Mouse (Mus musculus) left cerebral cortex, adult 11 months (tissue): ENCODE data around the gene Cacna1g.
"Not testable (repeated sequence)": the region's sequence is repeated elsewhere in the genome, so short reads cannot be mapped to it uniquely, and the experiment has no call there.

Experiments used
- DNase-seq: peaks from one replicate; pipeline ENCODE4 v3.0.0; 2022; ENCODE audit warnings: low spot score

Cacna1g gene

GRCm38 (mm10) chr11:94403757-94404156 lies 70.2 kb downstream of the Cacna1g start:
- DNase-seq: no peak

- DNase-seq: no peak
Observed at GRCm38 (mm10) chr11:94402731-94403130, 71.3 kb downstream of the Cacna1g start.

DNA sequence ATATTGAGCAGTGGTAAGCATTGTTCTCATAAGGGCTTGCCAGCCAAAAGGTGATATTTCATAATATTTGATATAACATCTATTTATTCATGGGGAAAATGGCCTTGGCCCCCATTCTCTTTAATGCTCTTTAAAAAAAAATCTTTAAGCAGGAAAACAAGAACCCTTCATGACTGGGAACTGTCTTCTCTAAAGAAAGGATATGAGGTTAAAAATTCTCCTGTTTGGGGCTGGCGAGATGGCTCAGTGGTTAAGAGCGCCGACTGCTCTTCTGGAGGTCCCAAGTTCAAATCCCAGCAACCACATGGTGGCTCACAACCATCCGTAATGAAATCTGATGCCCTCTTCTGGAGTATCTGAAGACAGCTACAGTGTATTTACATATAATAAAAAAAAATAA lies 72.0 kb downstream of the Cacna1g start:
- DNase-seq: not testable (repeated sequence)

- DNase-seq: no peak
Observed at GRCm38 (mm10) chr11:94400996-94401395, 73.0 kb downstream of the Cacna1g start.

- DNase-seq: no peak
Observed at GRCm38 (mm10) chr11:94394107-94394506, 79.9 kb downstream of the Cacna1g start.

DNA sequence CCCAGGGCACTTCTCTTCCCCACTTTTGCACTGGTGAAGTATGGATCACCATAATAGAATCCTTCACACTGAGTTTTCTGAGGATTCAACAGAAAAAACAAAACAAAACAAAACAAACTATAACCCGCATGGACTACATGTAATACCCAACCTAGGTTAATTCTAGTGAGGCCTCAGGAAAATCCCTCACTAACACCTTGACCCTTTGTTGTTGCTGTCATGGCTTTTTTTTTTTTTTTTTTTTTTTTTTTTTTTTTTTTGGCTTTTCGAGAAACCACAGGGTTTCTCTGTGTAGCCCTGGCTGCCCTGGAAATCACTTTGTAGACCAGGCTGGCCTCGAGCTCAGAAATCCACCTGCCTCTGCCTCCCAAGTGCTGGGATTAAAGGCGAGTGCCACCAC lies 80.5 kb downstream of the Cacna1g start:
- not testable (repeated sequence) for DNase-seq

- DNase-seq: no peak
Observed at GRCm38 (mm10) chr11:94392672-94393109, 81.3 kb downstream of the Cacna1g start, which contains the start of gene Abcc3. TSS of gene Abcc3 (minus strand) at chr11:94392997.

GRCm38 (mm10) chr11:94391661-94392060 lies 82.3 kb downstream of the Cacna1g start:
- no peak for DNase-seq

DNA sequence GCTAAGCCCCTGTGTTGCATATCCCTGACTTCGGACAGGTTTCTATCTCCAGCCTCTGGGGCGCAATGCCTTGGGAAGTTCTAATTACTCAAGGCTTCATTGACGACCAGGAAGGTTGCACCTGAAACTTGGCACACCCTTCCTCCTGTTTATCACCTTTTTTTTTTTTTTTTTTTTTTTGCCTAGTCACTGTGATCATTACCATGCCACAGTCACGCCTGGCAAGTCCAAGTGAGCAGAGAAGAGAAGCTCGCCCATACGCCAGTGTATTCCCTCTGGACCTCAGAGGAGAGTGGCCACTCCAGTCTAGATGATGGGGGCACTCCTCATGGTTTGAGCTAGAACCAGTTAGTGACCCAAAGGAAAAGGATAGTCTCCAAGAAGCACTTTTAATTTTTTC lies 83.2 kb downstream of the Cacna1g start:
- no peak for DNase-seq

GRCm38 (mm10) chr11:94389724-94390396 lies 84.1 kb downstream of the Cacna1g start:
- DNase-seq: no peak

DNA sequence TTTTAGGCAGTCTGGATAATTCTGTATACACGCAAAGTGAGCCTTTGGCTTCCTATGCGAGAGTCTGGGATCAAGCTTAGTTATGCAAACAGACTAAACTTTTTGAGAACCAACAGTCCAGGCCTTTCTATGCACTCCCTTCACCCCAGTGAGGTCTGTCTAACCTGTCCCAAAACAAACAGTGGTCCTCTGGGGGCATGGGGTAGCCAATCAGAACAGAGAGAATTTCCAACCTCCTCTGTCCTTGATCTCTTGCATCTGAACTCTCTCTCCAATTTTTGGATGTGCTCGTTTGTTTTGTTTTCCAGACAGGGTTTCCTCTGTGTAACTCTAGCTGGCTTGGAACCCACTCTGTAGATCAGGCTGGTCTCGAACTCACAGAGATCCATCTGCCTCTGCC lies 85.0 kb downstream of the Cacna1g start:
- no peak for DNase-seq

DNA sequence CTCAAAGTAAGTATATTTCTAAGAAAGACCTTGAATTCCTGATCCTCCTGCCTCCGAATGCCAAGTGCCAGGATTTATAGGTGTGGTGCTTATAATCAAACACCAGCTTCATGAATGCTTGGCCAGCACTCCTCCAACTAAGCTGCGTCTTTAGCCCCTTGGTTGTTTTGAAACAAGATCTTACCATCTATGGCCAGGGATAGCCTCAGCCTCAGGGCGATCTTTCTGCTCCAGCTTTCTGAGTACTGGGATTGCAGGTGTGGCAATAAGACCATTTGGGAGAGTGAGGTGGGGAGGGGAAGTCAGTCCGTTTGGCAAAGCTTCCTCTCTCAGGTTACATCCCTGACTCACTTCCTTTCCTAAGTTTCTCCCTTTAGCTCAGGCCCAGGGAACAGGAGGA lies 86.2 kb downstream of the Cacna1g start:
- DNase-seq: no peak

GRCm38 (mm10) chr11:94385977-94386771 lies 87.8 kb downstream of the Cacna1g start:
- DNase-seq: no peak

GRCm38 (mm10) chr11:94379736-94380135 lies 94.3 kb downstream of the Cacna1g start:
- no peak for DNase-seq

GRCm38 (mm10) chr11:94379061-94379460 lies 94.9 kb downstream of the Cacna1g start:
- DNase-seq: no peak

DNA sequence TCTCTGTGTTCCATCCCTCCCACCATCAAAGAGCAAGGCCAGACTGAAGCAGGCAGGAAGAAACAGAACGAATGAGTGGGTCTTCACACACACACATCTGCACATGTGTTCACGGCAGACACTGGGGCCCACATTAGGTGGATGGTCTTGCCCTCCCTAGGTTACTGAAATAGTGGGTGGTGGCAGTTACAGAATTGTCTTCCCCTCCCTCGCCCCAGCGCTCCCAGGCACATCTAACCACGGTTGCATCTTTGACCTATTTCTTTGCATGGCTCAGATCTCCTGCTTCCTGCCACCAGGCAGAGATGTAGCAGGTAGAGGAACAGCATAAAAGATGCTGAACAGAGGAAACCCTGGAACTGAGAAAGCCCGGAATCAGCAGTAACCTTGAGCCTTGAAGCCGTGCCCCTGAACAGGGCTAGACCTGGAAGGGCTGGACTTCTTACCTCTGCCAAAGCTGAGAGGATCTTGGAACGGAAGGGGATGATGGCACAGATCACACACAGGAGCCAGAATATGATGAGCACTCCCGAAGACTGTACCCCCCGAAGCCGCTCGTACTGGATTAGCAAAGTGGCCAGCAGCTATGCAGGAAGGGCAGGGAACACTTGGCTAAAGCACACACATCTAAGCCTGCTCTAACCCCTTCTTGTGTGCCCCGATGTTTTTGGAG lies 99.6 kb downstream of the Cacna1g start:
- no peak for DNase-seq

DNA sequence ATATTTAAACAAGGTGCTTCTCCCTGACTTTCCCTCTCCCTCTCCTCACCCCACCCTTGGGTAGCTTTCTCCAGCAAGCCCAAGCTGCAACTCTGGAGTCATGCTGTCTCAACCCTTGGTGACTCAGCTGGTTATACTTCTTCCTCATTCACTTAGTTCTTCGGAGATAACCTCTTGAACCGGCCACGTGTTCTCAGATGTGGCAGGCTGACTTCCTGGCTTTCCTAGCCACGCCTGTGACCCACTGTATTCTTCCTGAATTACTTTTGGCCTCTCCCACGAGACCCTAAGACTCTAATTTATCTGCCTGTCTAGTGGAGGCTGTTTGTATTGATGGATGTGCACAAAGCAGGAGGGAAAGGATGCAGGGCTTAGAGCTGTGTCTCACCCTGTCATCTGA lies 103.2 kb downstream of the Cacna1g start:
- DNase-seq: no peak

- no peak for DNase-seq
Observed at GRCm38 (mm10) chr11:94369981-94370380, 104.0 kb downstream of the Cacna1g start.

DNA sequence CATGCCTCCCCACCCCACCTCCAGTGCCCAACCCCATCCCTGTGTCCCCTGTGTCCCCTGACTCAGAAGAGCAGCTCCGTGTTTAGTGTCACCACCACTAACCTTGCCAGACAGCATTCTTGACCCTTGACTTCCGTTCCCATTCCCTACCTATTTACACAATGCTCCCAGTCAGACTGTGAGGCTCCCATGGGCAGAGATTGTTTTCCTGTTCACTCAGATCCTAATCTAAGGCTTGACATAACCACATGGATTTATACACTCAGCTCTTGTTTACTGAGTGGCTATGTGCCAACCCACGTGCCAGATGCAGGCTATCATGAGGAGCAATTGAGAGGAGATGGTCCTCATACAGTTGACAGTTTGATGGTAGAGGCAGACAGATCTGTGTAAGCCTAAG lies 108.7 kb downstream of the Cacna1g start:
- no peak for DNase-seq

- DNase-seq: no peak
Observed at GRCm38 (mm10) chr11:94363690-94364089, 110.3 kb downstream of the Cacna1g start.

- no peak for DNase-seq
Observed at GRCm38 (mm10) chr11:94362101-94362500, 111.9 kb downstream of the Cacna1g start.

DNA sequence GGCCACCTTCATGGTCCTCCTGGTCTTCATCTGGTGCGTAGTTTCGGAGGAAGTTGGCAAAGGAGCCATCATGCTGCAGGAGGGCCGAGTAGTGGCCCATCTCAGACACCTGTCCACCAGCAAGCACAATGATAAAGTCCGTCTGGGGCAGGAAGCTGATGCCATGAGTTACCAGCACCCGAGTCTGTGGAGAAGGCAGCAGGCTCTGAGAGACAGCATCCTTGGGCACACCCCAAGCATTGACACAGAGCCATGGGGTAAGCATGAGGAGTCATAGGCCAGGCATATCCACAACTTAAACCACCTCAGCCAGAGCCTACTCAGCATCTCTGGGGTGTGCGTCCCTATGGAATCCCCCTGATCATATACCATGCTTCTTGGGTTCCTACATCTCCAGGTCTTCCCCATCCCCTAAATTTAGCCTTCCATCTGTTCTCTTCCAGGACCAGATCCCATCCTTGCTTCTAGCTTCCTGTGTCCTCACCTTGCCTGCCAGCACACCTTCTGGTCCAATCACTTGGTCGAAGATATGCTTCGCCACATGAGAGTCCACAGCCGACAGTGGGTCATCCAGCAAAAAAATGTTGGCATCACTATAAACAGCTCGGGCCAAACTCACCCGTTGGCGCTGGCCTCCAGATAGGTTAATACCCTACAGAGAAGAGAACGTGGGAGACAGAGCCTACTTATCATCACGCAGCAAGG lies 112.7 kb downstream of the Cacna1g start:
- DNase-seq: no peak
